Mouse (Mus musculus): ENCODE results near the gene Ino80d.

The Ino80d gene

GRCm38 (mm10) chr1:63114136-63114781, at the start of gene Ino80d:
Gene Ino80d (minus strand): TSS chr1:63114667.
- DNase-seq, result peak; percentile 87

- DNase-seq, result no peak
Observed at GRCm38 (mm10) chr1:63140231-63140630, 25.8 kb upstream of the Ino80d start.

- peak; percentile 11 for DNase-seq
Observed at GRCm38 (mm10) chr1:63138586-63138985, 24.1 kb upstream of the Ino80d start.

GRCm38 (mm10) chr1:63137971-63138370, 23.5 kb upstream of the Ino80d start:
- DNase-seq, result no peak

GRCm38 (mm10) chr1:63134530-63134929, 20.1 kb upstream of the Ino80d start:
- DNase-seq, result no peak

GRCm38 (mm10) chr1:63131766-63132165, 17.3 kb upstream of the Ino80d start:
- DNase-seq, result no peak

GRCm38 (mm10) chr1:63130883-63131282, 16.4 kb upstream of the Ino80d start:
- DNase-seq, result no peak

GRCm38 (mm10) chr1:63129857-63130690, 15.6 kb upstream of the Ino80d start:
- peak; percentile 63 for DNase-seq

- DNase-seq, result no peak
Observed at GRCm38 (mm10) chr1:63129273-63129672, 14.8 kb upstream of the Ino80d start.

- DNase-seq, result no peak
Observed at GRCm38 (mm10) chr1:63126206-63126605, 11.7 kb upstream of the Ino80d start.

GRCm38 (mm10) chr1:63123823-63124450, 9.5 kb upstream of the Ino80d start:
- peak; percentile 85 for DNase-seq

GRCm38 (mm10) chr1:63122005-63122404, 7.5 kb upstream of the Ino80d start:
- no peak for DNase-seq

GRCm38 (mm10) chr1:63120382-63120781, 5.9 kb upstream of the Ino80d start:
- no peak for DNase-seq

GRCm38 (mm10) chr1:63119675-63120074, 5.2 kb upstream of the Ino80d start:
- DNase-seq, result no peak

- DNase-seq, result no peak
Observed at GRCm38 (mm10) chr1:63115540-63115939, 1.1 kb upstream of the Ino80d start.

- DNase-seq, result no peak
Observed at GRCm38 (mm10) chr1:63115096-63115495, 629 bp upstream of the Ino80d start.

GRCm38 (mm10) chr1:63113274-63114135, 962 bp downstream of the Ino80d start:
- peak; percentile 36 for DNase-seq

- peak; percentile 84 for DNase-seq
Observed at GRCm38 (mm10) chr1:63112865-63113261, 1.6 kb downstream of the Ino80d start.

GRCm38 (mm10) chr1:63112151-63112864, 2.2 kb downstream of the Ino80d start:
- DNase-seq, result no peak

- DNase-seq, result no peak
Observed at GRCm38 (mm10) chr1:63110536-63111285, 3.8 kb downstream of the Ino80d start.

- DNase-seq, result no peak
Observed at GRCm38 (mm10) chr1:63107614-63108327, 6.7 kb downstream of the Ino80d start.
